Mouse (Mus musculus): Measurements from ENCODE around the gene Mycl. TPM values are rescaled to one million over a fixed set of nuclear protein-coding genes. Genes with fewer than 3 reads are reported as not detected.

The Mycl gene
- polyA plus RNA-seq (2015; fragmentation: Nextera tagmentation; extraction: Ambion mirVana) = 1.3 and 1.9 TPM in 2 replicates

DNA sequence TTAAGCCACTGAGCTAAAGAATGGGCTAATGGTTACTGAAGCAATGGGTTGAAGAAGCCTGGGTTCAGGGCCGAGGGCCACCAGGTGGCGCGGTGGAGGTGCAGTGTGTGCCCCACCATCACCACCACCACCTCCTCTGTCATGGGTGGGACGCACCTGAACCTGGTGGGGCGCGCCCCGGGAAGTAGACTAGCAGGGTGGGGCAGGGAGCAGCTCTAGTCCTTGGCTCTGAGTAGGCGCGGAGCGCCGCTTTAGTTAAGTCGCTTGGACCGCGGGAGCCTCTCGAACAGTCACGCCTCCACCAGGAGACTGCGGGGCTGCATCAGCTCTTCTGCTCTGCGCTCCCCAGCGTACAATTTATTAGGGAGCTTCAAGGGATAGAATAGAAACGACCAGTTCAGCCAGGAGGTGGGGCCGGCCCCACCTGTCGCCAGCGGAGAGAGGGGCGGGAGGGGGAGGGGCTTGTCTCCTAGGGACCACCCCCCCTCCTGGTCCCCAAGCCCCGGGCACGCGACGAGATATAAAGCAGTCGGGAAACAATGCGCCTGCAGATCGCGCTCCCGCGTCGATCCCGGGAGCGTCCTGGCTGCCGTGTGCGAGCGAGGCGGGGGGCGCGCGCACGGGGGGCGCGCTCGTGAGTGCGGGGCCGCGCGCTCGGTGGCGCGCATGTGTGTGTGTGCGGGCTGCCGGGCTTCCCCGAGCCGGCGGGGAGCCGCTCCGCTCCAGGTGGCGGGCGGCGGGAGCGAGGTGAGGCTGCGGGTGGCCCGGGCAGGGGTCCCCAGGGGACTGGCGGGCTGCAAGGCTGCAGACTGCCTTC is at the start of gene Mycl:
Gene Mycl (plus strand): TSS at position 249 of the 817 bp plus-strand sequence.
- Histone ChIP-seq H3K27ac (ENCODE audit: low read length) (no peak within 1 kb of the TSS), H3K4me3 (ENCODE audit: low read length) (peak within 1 kb of the TSS; percentile 76), H3K36me3 (ENCODE audit: control insufficient read depth, insufficient read depth) (no peaks in the 10 kb centered on the region), H3K9ac (ENCODE audit: low read length) (peak within 1 kb of the TSS; percentile 73), H3K4me1 (ENCODE audit: control insufficient read depth, insufficient read depth, low read length) (peaks cover 6% of the 10 kb centered on the region), H3K9me3 (replicated peaks; ENCODE audit: control insufficient read depth, low read length) (no peaks in the 10 kb centered on the region; the same call in 1 of the 2 replicates), H3K27me3 (ENCODE audit: control insufficient read depth, insufficient read depth, low read length) (peaks cover 42% of the 10 kb centered on the region), H3K4me2 (ENCODE audit: low read depth, low read length) (peak within 1 kb of the TSS; percentile 100)
- under 1% methylated on average over 68 of the region's 69 CpGs for WGBS
- peak; percentile 72 for ATAC-seq (replicated peaks; ENCODE audit: extremely low read depth, insufficient read depth, low FRiP score)

GRCm38 (mm10) chr4:122947223-122947622 is 48.2 kb upstream of the Mycl start:
- WGBS = 73% methylated on average over 3 of the region's 3 CpGs
- ATAC-seq (replicated peaks; ENCODE audit: extremely low read depth, insufficient read depth, low FRiP score) = no peak
- Histone ChIP-seq H3K27me3 (ENCODE audit: control insufficient read depth, insufficient read depth, low read length) (no peaks in the 10 kb centered on the region), H3K4me3 (ENCODE audit: low read length) (no peak overlapping the region), H3K9ac (ENCODE audit: low read length) (no peak overlapping the region), H3K27ac (ENCODE audit: low read length) (no peak overlapping the region), H3K36me3 (ENCODE audit: control insufficient read depth, insufficient read depth) (no peaks in the 10 kb centered on the region), H3K4me2 (ENCODE audit: low read depth, low read length) (no peak overlapping the region), H3K9me3 (replicated peaks; ENCODE audit: control insufficient read depth, low read length) (no peaks in the 10 kb centered on the region), H3K4me1 (ENCODE audit: control insufficient read depth, insufficient read depth, low read length) (no peaks in the 10 kb centered on the region)

DNA sequence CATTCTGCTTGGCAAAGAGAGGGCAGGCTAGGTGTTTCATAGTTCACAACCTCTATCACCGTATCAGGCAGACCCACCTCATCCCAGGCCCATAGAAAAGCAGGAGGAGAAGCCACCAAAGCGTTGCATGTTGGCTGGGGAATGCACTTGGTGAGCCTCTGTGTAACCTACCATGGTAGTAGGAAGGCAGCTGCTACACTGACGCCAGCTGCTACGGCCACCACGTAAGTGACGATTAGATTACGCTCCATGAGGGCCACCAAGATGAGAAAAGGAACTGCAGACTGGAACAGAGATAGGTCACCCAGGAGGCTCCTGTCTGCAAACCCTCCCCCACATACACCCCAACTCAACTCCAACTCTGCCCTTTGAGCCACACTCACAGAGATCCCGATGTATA is 46.4 kb upstream of the Mycl start:
- no peak overlapping the region for H3K4me2 ChIP-seq (ENCODE audit: low read depth, low read length)
- no peaks in the 10 kb centered on the region for H3K36me3 ChIP-seq (ENCODE audit: control insufficient read depth, insufficient read depth)
- H3K9me3 ChIP-seq (replicated peaks; ENCODE audit: control insufficient read depth, low read length) = no peaks in the 10 kb centered on the region
- H3K4me1 ChIP-seq (ENCODE audit: control insufficient read depth, insufficient read depth, low read length) = no peaks in the 10 kb centered on the region
- H3K27ac ChIP-seq (ENCODE audit: low read length) = no peak overlapping the region
- 86% methylated on average over 8 of the region's 8 CpGs for WGBS
- no peak for ATAC-seq (replicated peaks; ENCODE audit: extremely low read depth, insufficient read depth, low FRiP score)
- H3K4me3 ChIP-seq (ENCODE audit: low read length) = no peak overlapping the region
- H3K9ac ChIP-seq (ENCODE audit: low read length) = no peak overlapping the region
- H3K27me3 ChIP-seq (ENCODE audit: control insufficient read depth, insufficient read depth, low read length) = no peaks in the 10 kb centered on the region

- peak; percentile 3; the same call in 1 of the 2 replicates for ATAC-seq (replicated peaks; ENCODE audit: extremely low read depth, insufficient read depth, low FRiP score)
- H3K4me2 ChIP-seq (ENCODE audit: low read depth, low read length) = peak overlapping the region; percentile 59
- no peak overlapping the region for H3K27ac ChIP-seq (ENCODE audit: low read length)
- H3K4me3 ChIP-seq (ENCODE audit: low read length) = peak overlapping the region; percentile 35
- peaks cover 10% of the 10 kb centered on the region for H3K4me1 ChIP-seq (ENCODE audit: control insufficient read depth, insufficient read depth, low read length)
- no peaks in the 10 kb centered on the region for H3K9me3 ChIP-seq (replicated peaks; ENCODE audit: control insufficient read depth, low read length)
- no peak overlapping the region for H3K9ac ChIP-seq (ENCODE audit: low read length)
- no peaks in the 10 kb centered on the region for H3K36me3 ChIP-seq (ENCODE audit: control insufficient read depth, insufficient read depth)
- WGBS = 53% methylated on average over 5 of the region's 5 CpGs
- H3K27me3 ChIP-seq (ENCODE audit: control insufficient read depth, insufficient read depth, low read length) = peaks cover 13% of the 10 kb centered on the region
Observed at GRCm38 (mm10) chr4:122954680-122955411, 40.6 kb upstream of the Mycl start.

GRCm38 (mm10) chr4:122955412-122956136 is 39.9 kb upstream of the Mycl start:
- Histone ChIP-seq H3K4me3 (ENCODE audit: low read length) (peak overlapping the region; percentile 35), H3K27ac (ENCODE audit: low read length) (no peak overlapping the region), H3K4me2 (ENCODE audit: low read depth, low read length) (peak overlapping the region; percentile 59), H3K9ac (ENCODE audit: low read length) (0 out of 2 replicates have a peak overlapping the region, but pooled peaks have one; percentile 25), H3K36me3 (ENCODE audit: control insufficient read depth, insufficient read depth) (no peaks in the 10 kb centered on the region), H3K9me3 (replicated peaks; ENCODE audit: control insufficient read depth, low read length) (no peaks in the 10 kb centered on the region), H3K27me3 (ENCODE audit: control insufficient read depth, insufficient read depth, low read length) (peaks cover 18% of the 10 kb centered on the region), H3K4me1 (ENCODE audit: control insufficient read depth, insufficient read depth, low read length) (peaks cover 14% of the 10 kb centered on the region)
- 11% methylated on average over 17 of the region's 17 CpGs for WGBS
- ATAC-seq (replicated peaks; ENCODE audit: extremely low read depth, insufficient read depth, low FRiP score) = peak; percentile 88

DNA sequence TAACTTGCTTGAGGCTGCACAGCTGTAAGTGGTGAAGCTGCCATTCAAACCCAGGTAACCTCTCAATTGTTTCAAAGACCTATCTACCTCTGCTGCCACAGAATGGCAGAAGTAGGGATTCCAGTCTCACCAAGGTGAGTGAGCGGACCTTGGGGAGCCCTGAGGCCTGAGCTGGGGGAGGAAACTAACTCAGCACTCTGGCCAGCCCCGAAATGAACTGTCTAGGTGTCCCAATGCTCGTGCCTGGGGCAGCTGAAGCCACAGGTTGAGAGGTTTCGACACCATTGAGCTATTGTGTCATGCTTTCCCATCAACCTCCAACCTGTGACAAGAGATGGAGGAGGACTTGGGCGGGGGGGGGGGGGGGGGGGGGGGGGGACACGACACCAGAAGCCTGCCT is 39.2 kb upstream of the Mycl start:
- ATAC-seq (replicated peaks; ENCODE audit: extremely low read depth, insufficient read depth, low FRiP score) = no peak
- Histone ChIP-seq H3K4me1 (ENCODE audit: control insufficient read depth, insufficient read depth, low read length) (peaks cover 21% of the 10 kb centered on the region), H3K4me2 (ENCODE audit: low read depth, low read length) (no peak overlapping the region), H3K9me3 (replicated peaks; ENCODE audit: control insufficient read depth, low read length) (no peaks in the 10 kb centered on the region), H3K27me3 (ENCODE audit: control insufficient read depth, insufficient read depth, low read length) (peaks cover 19% of the 10 kb centered on the region), H3K36me3 (ENCODE audit: control insufficient read depth, insufficient read depth) (no peaks in the 10 kb centered on the region), H3K9ac (ENCODE audit: low read length) (no peak overlapping the region), H3K4me3 (ENCODE audit: low read length) (no peak overlapping the region), H3K27ac (ENCODE audit: low read length) (no peak overlapping the region)
- WGBS = 83% methylated on average over 4 of the region's 6 CpGs

DNA sequence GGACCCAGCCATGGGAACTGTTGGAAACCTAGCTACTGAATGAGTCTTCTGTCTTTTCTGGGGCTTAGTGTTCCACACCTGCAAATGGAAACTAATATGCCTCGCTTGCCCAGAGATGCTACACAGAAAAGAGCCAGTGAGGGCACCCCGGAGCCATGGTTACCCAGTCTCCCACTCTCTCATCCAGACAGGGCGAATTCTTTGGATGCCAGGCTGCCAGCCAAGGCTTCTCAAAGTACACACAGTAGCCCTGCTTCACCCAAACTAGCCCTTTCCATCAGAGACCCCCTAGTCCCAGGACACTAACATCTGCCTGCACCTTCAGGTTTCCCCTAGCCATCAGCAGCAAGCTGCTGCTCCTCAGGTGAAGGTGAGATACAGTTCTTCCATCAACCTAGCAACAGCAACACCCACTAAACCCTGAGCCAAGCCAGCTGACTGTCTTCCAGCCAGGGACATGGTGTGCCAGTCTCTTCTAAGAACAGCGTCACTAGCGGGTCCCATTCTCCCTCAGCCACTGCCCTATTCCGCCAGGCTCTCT is 36.9 kb upstream of the Mycl start:
- 78% methylated on average over 6 of the region's 6 CpGs for WGBS
- H3K4me1 ChIP-seq (ENCODE audit: control insufficient read depth, insufficient read depth, low read length) = peaks cover 33% of the 10 kb centered on the region
- H3K27me3 ChIP-seq (ENCODE audit: control insufficient read depth, insufficient read depth, low read length) = peaks cover 24% of the 10 kb centered on the region

DNA sequence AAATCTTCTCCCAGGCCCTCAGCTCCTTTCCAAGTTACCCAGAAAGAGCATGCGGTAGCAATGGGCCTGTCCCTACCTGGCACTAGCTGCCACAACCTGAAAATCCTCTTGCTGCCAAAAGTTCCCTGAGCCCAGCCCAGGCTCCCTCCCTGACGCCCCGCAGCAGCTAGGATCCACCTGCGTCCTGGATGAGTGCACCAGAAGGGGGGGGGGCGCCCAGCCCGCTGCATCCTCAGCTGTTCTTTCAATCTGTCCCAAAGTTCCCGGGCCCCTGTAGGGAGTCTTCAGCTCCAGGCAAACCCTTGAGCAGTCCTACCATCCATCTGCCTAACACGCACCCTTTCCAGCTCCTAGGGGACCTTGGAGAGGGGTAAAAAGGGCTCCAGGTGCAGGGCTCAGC is 35.6 kb upstream of the Mycl start:
- H3K9ac ChIP-seq (ENCODE audit: low read length) = peak overlapping the region; percentile 45
- 6% methylated on average over 8 of the region's 8 CpGs for WGBS

More for the DNA sequence above, 36.9 kb upstream of the Mycl start:
- Histone ChIP-seq H3K9me3 (replicated peaks; ENCODE audit: control insufficient read depth, low read length) (no peaks in the 10 kb centered on the region), H3K36me3 (ENCODE audit: control insufficient read depth, insufficient read depth) (no peaks in the 10 kb centered on the region), H3K4me3 (ENCODE audit: low read length) (no peak overlapping the region), H3K27ac (ENCODE audit: low read length) (no peak overlapping the region), H3K9ac (ENCODE audit: low read length) (no peak overlapping the region), H3K4me2 (ENCODE audit: low read depth, low read length) (no peak overlapping the region)
- no peak for ATAC-seq (replicated peaks; ENCODE audit: extremely low read depth, insufficient read depth, low FRiP score)

More for the DNA sequence above, 35.6 kb upstream of the Mycl start:
- H3K27me3 ChIP-seq (ENCODE audit: control insufficient read depth, insufficient read depth, low read length) = peaks cover 24% of the 10 kb centered on the region
- H3K36me3 ChIP-seq (ENCODE audit: control insufficient read depth, insufficient read depth) = no peaks in the 10 kb centered on the region
- no peaks in the 10 kb centered on the region for H3K9me3 ChIP-seq (replicated peaks; ENCODE audit: control insufficient read depth, low read length)
- H3K4me3 ChIP-seq (ENCODE audit: low read length) = peak overlapping the region; percentile 59
- H3K27ac ChIP-seq (ENCODE audit: low read length) = no peak overlapping the region
- ATAC-seq (replicated peaks; ENCODE audit: extremely low read depth, insufficient read depth, low FRiP score) = no peak
- peaks cover 33% of the 10 kb centered on the region for H3K4me1 ChIP-seq (ENCODE audit: control insufficient read depth, insufficient read depth, low read length)
- peak overlapping the region; percentile 96 for H3K4me2 ChIP-seq (ENCODE audit: low read depth, low read length)
